Mouse (Mus musculus): ENCODE data around the gene 0610040J01Rik. TPM values are rescaled to one million over a fixed set of nuclear protein-coding genes. Genes with fewer than 3 reads are reported as not detected.

The 0610040J01Rik gene
- total RNA-seq, 1 experiment from 2014 or later: 4.0 TPM

Other genes with a start within 250 kb of the 0610040J01Rik start
- gene Nwd2, start 163.3 kb upstream of the 0610040J01Rik start, total RNA-seq (2021): 0.07 TPM in 1 of 2 replicates, not detected in the other
- 46.5 and 50.0 TPM in 2 replicates for gene Rell1, start 156.5 kb downstream of the 0610040J01Rik start, total RNA-seq (2021)